Mouse (Mus musculus) heart, adult 2 months (tissue): ENCODE data around the gene Vwa3b. TPM values are rescaled to one million over a fixed set of nuclear protein-coding genes. Genes with fewer than 3 reads are reported as not detected.

ENCODE experiments used
- DNase-seq, 2 experiments: peaks; one replicate each; pipeline ENCODE4 v3.0.0; 2021
- H3K27ac ChIP-seq: fragments of 200-600 bp; 2 replicates; pipeline ENCODE4 v1.8.1; 2022
- H3K27me3 ChIP-seq: fragments of 200-500 bp; 2 replicates; pipeline ENCODE4 v1.6.1; 2012; ENCODE audit warnings: mild to moderate bottlenecking, low read length, inconsistent platforms, mixed read lengths; ENCODE audit not compliant: control insufficient read depth, insufficient read depth
- H3K36me3 ChIP-seq: fragments of 200-500 bp; 2 replicates; pipeline ENCODE4 v1.6.1; 2012; ENCODE audit warnings: low read length, inconsistent platforms; ENCODE audit not compliant: control insufficient read depth, insufficient read depth
- H3K4me1 ChIP-seq: fragments of 200-500 bp; 2 replicates; pipeline ENCODE4 v1.6.1; 2011; ENCODE audit warnings: low read length; ENCODE audit not compliant: control insufficient read depth, insufficient read depth
- H3K4me3 ChIP-seq: fragments of 200-600 bp; 2 replicates; pipeline ENCODE4 v1.8.1; 2022
- H3K79me2 ChIP-seq: fragments of 200-500 bp; replicated peaks from 2 replicates; pipeline ENCODE4 v1.6.1; 2012; ENCODE audit warnings: mild to moderate bottlenecking, inconsistent platforms, low read length, moderate library complexity, mixed read lengths; ENCODE audit not compliant: control insufficient read depth, insufficient read depth
- H3K9ac ChIP-seq: fragments of 200-500 bp; 2 replicates; pipeline ENCODE4 v1.6.1; 2012; ENCODE audit warnings: low read depth, mild to moderate bottlenecking, control low read depth, inconsistent platforms, low read length, mixed read lengths
- CTCF ChIP-seq: fragments of 200-600 bp; IDR thresholded peaks from 2 replicates; pipeline ENCODE4 v1.8.1; 2022; ENCODE audit warnings: antibody characterized with exemption, mild to moderate bottlenecking, moderate library complexity
- EP300 ChIP-seq: fragments of 200-500 bp; IDR thresholded peaks from 2 replicates; pipeline ENCODE4 v1.6.1; 2011; ENCODE audit warnings: low read depth, low read length, control low read depth; ENCODE audit not compliant: insufficient read depth
- POLR2A ChIP-seq: fragments of 200-500 bp; IDR thresholded peaks from 2 replicates; pipeline ENCODE4 v1.6.1; 2011; ENCODE audit warnings: mild to moderate bottlenecking, low read depth, low read length, control low read depth; ENCODE audit not compliant: insufficient read depth
- whole genome bisulfite sequencing: fragments of 180-500 bp; shearing (Covaris S2); methylation state at CpG from one replicate; pipeline ENCODE4 v1.1.7; 2018; 5-methylcytosine and 5-hydroxymethylcytosine counted together
- intact Hi-C: fragments of 180-260 bp; cut with DNase I; formaldehyde crosslinking; loops from one replicate; pipeline ENCODE4 v1.15.1; 2025
- polyA plus RNA-seq: library from polyadenylated mRNA; depleted of rRNA; stranded (reverse); fragments of >200 nt; gene quantifications from 2 replicates; pipeline ENCODE4 v1.2.3, GENCODE M21; 2012
- total RNA-seq, 2 experiments: library from RNA; stranded (reverse); gene quantifications; 2 replicates each; pipeline ENCODE4 v1.2.3; 2021

The Vwa3b gene
- total and polyA plus RNA-seq, 3 experiments, result 0.13 to 1.0 (median 0.43) TPM

DNA sequence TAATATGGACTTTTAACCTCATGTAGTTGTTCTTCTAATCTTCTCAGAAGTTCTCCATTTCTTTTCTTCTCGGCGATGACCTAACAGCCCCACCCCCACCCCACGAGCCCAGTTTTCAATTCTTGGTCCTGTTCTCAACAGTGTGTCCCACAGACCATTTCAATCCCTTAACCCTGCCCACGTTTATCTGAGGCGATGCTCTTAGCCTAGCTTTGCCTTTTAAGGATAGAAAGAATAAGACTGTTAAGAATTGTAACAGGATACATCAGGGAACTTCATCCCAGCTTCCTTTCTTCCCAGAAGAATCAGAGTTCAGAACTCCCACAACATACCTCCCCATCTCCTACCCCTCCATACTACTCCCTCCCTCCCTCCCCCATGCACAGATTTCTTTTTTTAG is 3.5 kb downstream of the Vwa3b start:
- 36% methylated on average over 5 of the region's 5 CpGs for WGBS
- TF ChIP-seq CTCF (no peak), EP300 (no peak), POLR2A (no peak)
- Histone ChIP-seq H3K79me2 (no peaks in the 10 kb centered on the region), H3K4me1 (no peaks in the 10 kb centered on the region), H3K27me3 (no peaks in the 10 kb centered on the region), H3K9ac (no peak overlapping the region), H3K36me3 (no peaks in the 10 kb centered on the region), H3K4me3 (no peak overlapping the region), H3K27ac (peak overlapping the region; percentile 64)
- DNase-seq, result no peak
- intact Hi-C loops, result loop anchor here (5.0 kb wide), 1 partner anchor 208 kb away; no protein-coding TSS in a partner anchor

DNA sequence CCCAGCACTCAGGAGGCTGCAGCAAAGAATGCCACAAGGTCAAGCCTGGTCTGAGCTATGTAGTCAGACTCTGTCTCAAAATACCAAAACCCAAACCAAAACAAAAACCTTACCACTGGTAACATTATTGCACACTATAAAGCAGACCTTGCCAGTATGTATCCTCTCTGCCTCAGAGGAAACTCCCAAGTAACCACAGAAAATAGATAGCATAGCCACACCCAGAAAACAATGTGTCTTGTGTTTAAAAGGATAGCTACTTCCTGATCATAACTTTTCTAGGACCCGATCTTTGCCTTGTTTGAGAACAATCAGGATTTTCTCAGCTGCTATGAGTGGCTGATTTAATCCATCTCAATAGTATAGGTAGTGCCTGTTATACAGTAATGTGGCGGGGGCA is 4.3 kb downstream of the Vwa3b start:
- Histone ChIP-seq H3K4me1 (no peaks in the 10 kb centered on the region), H3K9ac (no peak overlapping the region), H3K36me3 (no peaks in the 10 kb centered on the region), H3K4me3 (no peak overlapping the region), H3K79me2 (no peaks in the 10 kb centered on the region), H3K27me3 (no peaks in the 10 kb centered on the region), H3K27ac (no peak overlapping the region)
- no peak for DNase-seq
- no peak for TF ChIP-seq EP300
- TF ChIP-seq POLR2A, result no peak
- TF ChIP-seq CTCF, result no peak
- WGBS, result 67% methylated on average over 2 of the region's 2 CpGs
- intact Hi-C loops, result no loop called here

DNA sequence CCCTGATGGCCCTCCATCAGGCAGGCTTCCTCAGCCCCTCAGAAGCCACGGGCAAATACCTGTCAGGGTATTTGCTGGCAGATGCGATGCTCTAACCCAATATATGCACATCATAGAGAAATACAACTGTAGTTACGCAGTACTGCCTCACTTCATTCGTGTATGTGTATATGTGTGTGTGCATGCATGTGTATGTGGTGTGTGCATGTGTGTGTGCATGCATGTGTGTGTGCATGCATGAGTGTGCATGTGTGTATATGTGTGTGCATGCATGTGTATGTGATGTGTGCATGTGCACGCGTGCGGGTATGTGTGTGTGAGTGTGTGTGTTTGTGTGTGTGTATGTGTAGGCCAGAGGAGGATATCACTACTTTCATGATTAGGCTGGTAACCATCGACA is 9.5 kb downstream of the Vwa3b start:
- H3K4me1 ChIP-seq, result no peaks in the 10 kb centered on the region
- H3K27ac ChIP-seq, result no peak overlapping the region
- no peak overlapping the region for H3K4me3 ChIP-seq
- WGBS, result 90% methylated on average over 8 of the region's 8 CpGs
- no peaks in the 10 kb centered on the region for H3K36me3 ChIP-seq
- no peaks in the 10 kb centered on the region for H3K79me2 ChIP-seq
- TF ChIP-seq EP300 (no peak), CTCF (no peak), POLR2A (no peak)
- intact Hi-C loops, result no loop called here
- no peak for DNase-seq
- H3K9ac ChIP-seq, result no peak overlapping the region
- no peaks in the 10 kb centered on the region for H3K27me3 ChIP-seq

DNA sequence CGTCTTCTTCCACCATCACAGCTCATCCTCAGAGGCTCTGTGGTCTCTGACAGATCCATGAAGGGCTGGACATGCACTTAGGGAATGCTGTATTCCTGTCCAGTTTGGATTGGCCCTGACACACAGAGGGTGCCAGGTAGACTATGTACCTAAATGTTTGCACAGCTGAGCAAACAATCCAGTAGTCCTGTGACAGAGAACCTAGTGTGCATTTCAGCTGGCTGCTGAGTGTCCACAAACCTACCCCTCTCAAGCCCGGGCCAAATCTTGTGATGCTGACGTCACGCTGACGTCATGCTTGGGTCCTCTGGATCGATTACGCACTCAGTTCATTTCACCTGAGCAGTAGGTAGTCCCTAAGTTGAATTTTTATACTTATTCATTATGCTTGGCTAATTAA is 14.7 kb downstream of the Vwa3b start:
- WGBS, result 96% methylated on average over 7 of the region's 7 CpGs
- no peaks in the 10 kb centered on the region for H3K27me3 ChIP-seq
- no peaks in the 10 kb centered on the region for H3K36me3 ChIP-seq
- no peak overlapping the region for H3K9ac ChIP-seq
- TF ChIP-seq EP300 (no peak), POLR2A (no peak), CTCF (no peak)
- DNase-seq, result no peak
- H3K4me3 ChIP-seq, result no peak overlapping the region
- no peaks in the 10 kb centered on the region for H3K4me1 ChIP-seq
- no peak overlapping the region for H3K27ac ChIP-seq
- intact Hi-C loops, result no loop called here
- H3K79me2 ChIP-seq, result no peaks in the 10 kb centered on the region

DNA sequence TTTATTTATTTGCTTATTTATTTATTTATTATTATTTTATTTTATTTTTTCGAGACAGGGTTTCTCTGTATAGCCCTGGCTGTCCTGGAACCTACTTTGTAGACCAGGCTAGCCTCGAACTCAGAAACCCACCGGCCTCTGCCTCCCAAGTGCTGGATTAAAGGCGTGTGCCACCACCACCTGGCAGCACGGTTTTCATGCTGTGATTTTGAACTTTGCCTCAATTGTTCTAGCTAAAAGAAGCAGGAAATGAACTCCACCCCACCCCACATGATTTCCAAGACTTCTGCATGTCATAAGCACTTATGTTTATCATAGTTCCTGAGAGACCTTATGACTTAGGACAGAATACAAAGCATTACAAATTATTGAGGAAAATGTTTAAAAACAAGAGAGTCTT is 15.5 kb downstream of the Vwa3b start:
- no peak for TF ChIP-seq EP300
- TF ChIP-seq POLR2A, result no peak
- TF ChIP-seq CTCF, result no peak
- Histone ChIP-seq H3K27ac (no peak overlapping the region), H3K4me3 (no peak overlapping the region), H3K36me3 (no peaks in the 10 kb centered on the region), H3K4me1 (no peaks in the 10 kb centered on the region), H3K9ac (no peak overlapping the region), H3K79me2 (no peaks in the 10 kb centered on the region), H3K27me3 (no peaks in the 10 kb centered on the region)
- no peak for DNase-seq
- intact Hi-C loops, result no loop called here
- 79% methylated on average over 5 of the region's 5 CpGs for WGBS

DNA sequence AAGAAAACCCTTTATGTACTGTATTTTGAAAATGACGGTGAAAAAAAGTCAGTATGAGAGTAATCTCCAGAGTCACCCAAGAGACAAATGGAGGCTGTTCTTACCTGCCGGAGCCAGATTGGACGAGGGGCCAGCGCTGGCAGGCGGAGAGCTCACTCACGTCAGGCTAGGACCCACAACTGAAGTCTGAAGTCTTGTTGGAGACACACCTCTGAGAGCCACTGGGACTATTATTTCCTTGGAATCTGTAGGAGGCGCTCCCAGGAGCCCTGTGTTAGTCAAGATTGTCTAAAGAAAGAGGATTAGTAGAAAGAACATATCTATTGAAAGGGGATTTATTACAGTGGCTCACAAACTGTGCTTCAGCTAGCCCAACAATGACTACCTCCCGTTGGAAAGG is 16.4 kb downstream of the Vwa3b start:
- TF ChIP-seq EP300 (no peak), POLR2A (no peak), CTCF (no peak)
- Histone ChIP-seq H3K4me3 (no peak overlapping the region), H3K36me3 (no peaks in the 10 kb centered on the region), H3K27me3 (no peaks in the 10 kb centered on the region), H3K79me2 (no peaks in the 10 kb centered on the region), H3K9ac (no peak overlapping the region), H3K4me1 (no peaks in the 10 kb centered on the region), H3K27ac (no peak overlapping the region)
- WGBS, result 89% methylated on average over 8 of the region's 8 CpGs
- intact Hi-C loops, result no loop called here
- no peak for DNase-seq
